Mouse (Mus musculus) C2C12 (cell line): ENCODE data around the gene Rad51b. TPM values are rescaled to one million over a fixed set of nuclear protein-coding genes. Genes with fewer than 3 reads are reported as not detected.

ENCODE experiments used
- H3K27me3 ChIP-seq: one replicate; pipeline ENCODE4 v1.6.1; 2011; ENCODE audit not compliant: control insufficient read depth, insufficient read depth, insufficient read length
- H3K36me3 ChIP-seq: one replicate; pipeline ENCODE4 v1.6.1; 2011; ENCODE audit not compliant: control insufficient read depth, insufficient read depth
- H3K4me3 ChIP-seq: one replicate; pipeline ENCODE4 v1.5.1; 2011; ENCODE audit warnings: mild to moderate bottlenecking, control low read depth; ENCODE audit not compliant: poor library complexity, insufficient read depth, severe bottlenecking
- H3K79me2 ChIP-seq: one replicate; pipeline ENCODE4 v1.6.1; 2011; ENCODE audit not compliant: control insufficient read depth, insufficient read depth
- H3K79me3 ChIP-seq: one replicate; pipeline ENCODE4 v1.6.1; 2011; ENCODE audit warnings: low read depth, control low read depth
- H3ac ChIP-seq: one replicate; pipeline ENCODE3; 2011; ENCODE audit warnings: low read depth; ENCODE audit not compliant: control insufficient read depth, insufficient read length
- CEBPB ChIP-seq: IDR thresholded peaks from one replicate; pipeline ENCODE4 v1.6.1; 2011; ENCODE audit warnings: low read depth, mild to moderate bottlenecking, control low read depth, moderate library complexity
- CTCF ChIP-seq: IDR thresholded peaks from one replicate; pipeline ENCODE4 v1.5.1; 2011; ENCODE audit not compliant: control insufficient read depth, insufficient read depth, insufficient read length
- FOSL1 ChIP-seq: IDR thresholded peaks from one replicate; pipeline ENCODE4 v1.8.0; 2011; ENCODE audit warnings: mild to moderate bottlenecking, low read length; ENCODE audit not compliant: poor library complexity, insufficient read depth, severe bottlenecking
- MAX ChIP-seq: IDR thresholded peaks from one replicate; pipeline ENCODE4 v1.6.1; 2011; ENCODE audit warnings: mild to moderate bottlenecking, control low read depth
- MYOD1 ChIP-seq: IDR thresholded peaks from one replicate; pipeline ENCODE4 v1.6.1; 2011; ENCODE audit warnings: low read depth; ENCODE audit not compliant: control insufficient read depth, insufficient read length
- MYOG ChIP-seq: IDR thresholded peaks from one replicate; pipeline ENCODE4 v1.6.1; 2011; ENCODE audit not compliant: control insufficient read depth, insufficient read length; ENCODE audit errors: extremely low read depth
- USF1 ChIP-seq: IDR thresholded peaks from one replicate; pipeline ENCODE4 v1.6.1; 2011; ENCODE audit warnings: low read depth, mild to moderate bottlenecking, control low read depth, moderate library complexity
- polyA plus RNA-seq: library from polyadenylated mRNA; unstranded; fragments of >200 nt; fragmentation: generic; extraction: Trizol; gene quantifications from one replicate; pipeline ENCODE4 v1.2.1, GENCODE M21; 2012; ENCODE audit warnings: missing spikeins

Rad51b gene
- polyA plus RNA-seq, 1 experiment = 1.3 TPM

GRCm38 (mm10) chr12:79584556-79585307 lies 287.6 kb downstream of the Rad51b start:
- H3K27me3 ChIP-seq = no peaks in the 10 kb centered on the region
- no peaks in the 10 kb centered on the region for H3K79me3 ChIP-seq
- TF ChIP-seq CEBPB (no peak), USF1 (no peak)
- no peaks in the 10 kb centered on the region for H3K36me3 ChIP-seq
- no peak overlapping the region for H3ac ChIP-seq
- H3K79me2 ChIP-seq = no peaks in the 10 kb centered on the region
- no peak overlapping the region for H3K4me3 ChIP-seq

GRCm38 (mm10) chr12:79585336-79585735 lies 288.3 kb downstream of the Rad51b start:
- no peaks in the 10 kb centered on the region for H3K27me3 ChIP-seq
- no peak for TF ChIP-seq FOSL1
- no peak for TF ChIP-seq MYOG
- no peak for TF ChIP-seq CTCF
- TF ChIP-seq USF1 = no peak
- no peak for TF ChIP-seq CEBPB
- no peak for TF ChIP-seq MAX
- TF ChIP-seq MYOD1 = no peak
- no peak overlapping the region for H3K4me3 ChIP-seq
- no peaks in the 10 kb centered on the region for H3K79me2 ChIP-seq
- no peaks in the 10 kb centered on the region for H3K79me3 ChIP-seq
- no peak overlapping the region for H3ac ChIP-seq
- no peaks in the 10 kb centered on the region for H3K36me3 ChIP-seq

- no peaks in the 10 kb centered on the region for H3K27me3 ChIP-seq
- H3K79me3 ChIP-seq = no peaks in the 10 kb centered on the region
- no peaks in the 10 kb centered on the region for H3K36me3 ChIP-seq
- no peak overlapping the region for H3K4me3 ChIP-seq
- TF ChIP-seq MYOG (no peak), USF1 (no peak), CTCF (no peak), MYOD1 (no peak)
- H3ac ChIP-seq = no peak overlapping the region
- no peaks in the 10 kb centered on the region for H3K79me2 ChIP-seq
Observed at GRCm38 (mm10) chr12:79588831-79589230, 291.7 kb downstream of the Rad51b start.

GRCm38 (mm10) chr12:79592206-79592605 lies 295.1 kb downstream of the Rad51b start:
- Histone ChIP-seq H3K79me2 (no peaks in the 10 kb centered on the region), H3K36me3 (no peaks in the 10 kb centered on the region), H3K79me3 (no peaks in the 10 kb centered on the region), H3K27me3 (no peaks in the 10 kb centered on the region), H3ac (no peak overlapping the region), H3K4me3 (no peak overlapping the region)
- TF ChIP-seq FOSL1 (no peak), MAX (no peak), MYOD1 (no peak), USF1 (no peak), MYOG (no peak), CEBPB (no peak), CTCF (no peak)

GRCm38 (mm10) chr12:79596842-79597241 lies 299.8 kb downstream of the Rad51b start:
- Histone ChIP-seq H3ac (no peak overlapping the region), H3K36me3 (no peaks in the 10 kb centered on the region), H3K79me2 (no peaks in the 10 kb centered on the region), H3K4me3 (no peak overlapping the region), H3K79me3 (no peaks in the 10 kb centered on the region), H3K27me3 (no peaks in the 10 kb centered on the region)
- TF ChIP-seq MYOG (no peak), MYOD1 (no peak), CEBPB (peak; percentile 17), MAX (no peak)

- no peaks in the 10 kb centered on the region for H3K79me3 ChIP-seq
- no peaks in the 10 kb centered on the region for H3K79me2 ChIP-seq
- no peaks in the 10 kb centered on the region for H3K36me3 ChIP-seq
- no peaks in the 10 kb centered on the region for H3K27me3 ChIP-seq
- H3K4me3 ChIP-seq = no peak overlapping the region
- H3ac ChIP-seq = no peak overlapping the region
- TF ChIP-seq CTCF = no peak
- TF ChIP-seq MYOG = no peak
- no peak for TF ChIP-seq USF1
- TF ChIP-seq CEBPB = no peak
- TF ChIP-seq FOSL1 = no peak
- no peak for TF ChIP-seq MYOD1
- no peak for TF ChIP-seq MAX
Observed at GRCm38 (mm10) chr12:79597351-79597750, 300.3 kb downstream of the Rad51b start.
